Mouse (Mus musculus) neural tube, embryonic 14.5 days (tissue): ENCODE measurements at regions not wholly inside any gene's neighbourhood (a gene's known extent, or its start where the extent isn't known, plus 50 kb on each side); places are given as distances from the start of the nearest gene placed in this dataset.

ENCODE experiments used
- ATAC-seq: fragments of 200-750 bp; cut with Nextera tagmentation; 2 replicates; pipeline ENCODE4 v1.8.0; 2017; ENCODE audit warnings: low read depth, mild to moderate bottlenecking, moderate TSS enrichment, moderate library complexity
- H3K27ac ChIP-seq: fragments of 300-500 bp; sonication (generic); 2 replicates; pipeline ENCODE4 v1.5.1; 2014; ENCODE audit warnings: low read depth, mild to moderate bottlenecking, control low read depth, low read length, moderate library complexity, mixed read lengths
- H3K27me3 ChIP-seq: fragments of 300-500 bp; sonication (generic); 2 replicates; pipeline ENCODE4 v1.6.1; 2014; ENCODE audit warnings: low read length; ENCODE audit not compliant: control insufficient read depth, insufficient read depth
- H3K36me3 ChIP-seq: fragments of 300-500 bp; sonication (generic); 2 replicates; pipeline ENCODE4 v1.6.1; 2014; ENCODE audit warnings: low read length, mixed read lengths; ENCODE audit not compliant: control insufficient read depth, insufficient read depth
- H3K4me1 ChIP-seq: fragments of 300-500 bp; sonication (generic); 2 replicates; pipeline ENCODE4 v1.6.1; 2014; ENCODE audit warnings: low read length; ENCODE audit not compliant: control insufficient read depth, insufficient read depth
- H3K4me2 ChIP-seq: fragments of 300-500 bp; sonication (generic); 2 replicates; pipeline ENCODE4 v1.6.1; 2014; ENCODE audit warnings: mild to moderate bottlenecking, low read depth, low read length, control low read depth
- H3K4me3 ChIP-seq: fragments of 300-500 bp; sonication (generic); 2 replicates; pipeline ENCODE4 v1.5.1; 2014; ENCODE audit warnings: low read depth, low read length, control low read depth, mixed read lengths
- H3K9ac ChIP-seq: fragments of 300-500 bp; sonication (generic); replicated peaks from 2 replicates; pipeline ENCODE4 v1.6.1; 2014; ENCODE audit warnings: low read depth, mild to moderate bottlenecking, control low read depth, low read length, mixed read lengths
- H3K9me3 ChIP-seq: fragments of 300-500 bp; sonication (generic); 2 replicates; pipeline ENCODE4 v1.6.1; 2016; ENCODE audit warnings: low read length; ENCODE audit not compliant: control insufficient read depth
- WGBS: fragments of 180-500 bp; shearing (Covaris S2); extraction: QIAGEN DNeasy Blood & Tissue Kit; methylation state at CpG from one replicate; pipeline ENCODE4 v1.1.7; 2014; 5-methylcytosine and 5-hydroxymethylcytosine counted together

GRCm38 (mm10) chr8:96244549-96245152 is 356.3 kb upstream of the Got2 start:
- Histone ChIP-seq H3K4me2 (no peak overlapping the region), H3K9ac (no peak overlapping the region), H3K9me3 (no peaks in the 10 kb centered on the region), H3K4me3 (no peak overlapping the region), H3K36me3 (no peaks in the 10 kb centered on the region), H3K27me3 (no peaks in the 10 kb centered on the region), H3K27ac (no peak overlapping the region), H3K4me1 (no peaks in the 10 kb centered on the region)
- 17% methylated on average over 9 of the region's 9 CpGs for WGBS
- ATAC-seq = no peak

GRCm38 (mm10) chr8:96238406-96238805 is 350.1 kb upstream of the Got2 start:
- H3K4me1 ChIP-seq = no peaks in the 10 kb centered on the region
- H3K36me3 ChIP-seq = no peaks in the 10 kb centered on the region
- no peak overlapping the region for H3K9ac ChIP-seq
- H3K9me3 ChIP-seq = no peaks in the 10 kb centered on the region
- no peak overlapping the region for H3K4me2 ChIP-seq
- no peak overlapping the region for H3K4me3 ChIP-seq
- H3K27me3 ChIP-seq = no peaks in the 10 kb centered on the region
- no peak overlapping the region for H3K27ac ChIP-seq
- ATAC-seq = no peak

GRCm38 (mm10) chr8:96237940-96238339 is 349.6 kb upstream of the Got2 start:
- Histone ChIP-seq H3K4me3 (no peak overlapping the region), H3K4me2 (no peak overlapping the region), H3K9me3 (no peaks in the 10 kb centered on the region), H3K36me3 (no peaks in the 10 kb centered on the region), H3K27ac (no peak overlapping the region), H3K4me1 (no peaks in the 10 kb centered on the region), H3K27me3 (no peaks in the 10 kb centered on the region), H3K9ac (no peak overlapping the region)
- 89% methylated on average over 3 of the region's 3 CpGs for WGBS
- no peak for ATAC-seq

GRCm38 (mm10) chr8:96230412-96230811 is 342.1 kb upstream of the Got2 start:
- no peaks in the 10 kb centered on the region for H3K9me3 ChIP-seq
- no peak for ATAC-seq

More at GRCm38 (mm10) chr8:96230412-96230811, 342.1 kb upstream of the Got2 start:
- no peak overlapping the region for H3K27ac ChIP-seq
- WGBS = 26% methylated on average over 4 of the region's 4 CpGs
- no peak overlapping the region for H3K4me3 ChIP-seq
- H3K9ac ChIP-seq = no peak overlapping the region
- no peaks in the 10 kb centered on the region for H3K36me3 ChIP-seq
- no peaks in the 10 kb centered on the region for H3K27me3 ChIP-seq
- H3K4me1 ChIP-seq = no peaks in the 10 kb centered on the region
- H3K4me2 ChIP-seq = no peak overlapping the region
